Mouse (Mus musculus) forebrain, embryonic 13.5 days (tissue): ENCODE results near the gene Mki67. TPM values are rescaled to one million over a fixed set of nuclear protein-coding genes. Genes with fewer than 3 reads are reported as not detected.
"Not testable (repeated sequence)": the region's sequence is repeated elsewhere in the genome, so short reads cannot be mapped to it uniquely, and the experiment has no call there.

Source experiments
- ATAC-seq: fragments of 200-750 bp; cut with Nextera tagmentation; 2 replicates; pipeline ENCODE4 v1.8.0; 2017
- H3K27ac ChIP-seq: fragments of 300-500 bp; sonication (generic); 2 replicates; pipeline ENCODE4 v1.5.1; 2015; ENCODE audit warnings: inconsistent platforms, mild to moderate bottlenecking, moderate library complexity
- H3K27me3 ChIP-seq: fragments of 300-500 bp; sonication (generic); 2 replicates; pipeline ENCODE4 v1.6.1; 2015; ENCODE audit warnings: mild to moderate bottlenecking, inconsistent platforms
- H3K36me3 ChIP-seq: fragments of 300-500 bp; sonication (generic); 2 replicates; pipeline ENCODE4 v1.6.1; 2015; ENCODE audit warnings: mild to moderate bottlenecking, inconsistent platforms; ENCODE audit not compliant: poor library complexity, severe bottlenecking
- H3K4me1 ChIP-seq: fragments of 300-500 bp; sonication (generic); 2 replicates; pipeline ENCODE4 v1.6.1; 2015; ENCODE audit warnings: inconsistent platforms
- H3K4me2 ChIP-seq: fragments of 300-500 bp; sonication (generic); 2 replicates; pipeline ENCODE4 v1.6.1; 2015; ENCODE audit warnings: inconsistent platforms, mild to moderate bottlenecking, moderate library complexity
- H3K4me3 ChIP-seq: fragments of 300-500 bp; sonication (generic); 2 replicates; pipeline ENCODE4 v1.5.1; 2015; ENCODE audit warnings: mild to moderate bottlenecking, inconsistent platforms
- H3K9ac ChIP-seq: fragments of 300-500 bp; sonication (generic); 2 replicates; pipeline ENCODE4 v1.6.1; 2015; ENCODE audit warnings: mild to moderate bottlenecking, inconsistent platforms
- H3K9me3 ChIP-seq: fragments of 300-500 bp; sonication (generic); replicated peaks from 2 replicates; pipeline ENCODE4 v1.6.1; 2016; ENCODE audit warnings: inconsistent platforms
- WGBS: fragments of 180-500 bp; shearing (Covaris S2); methylation state at CpG from one replicate; pipeline ENCODE4 v1.1.7; 2015; 5-methylcytosine and 5-hydroxymethylcytosine counted together
- polyA plus RNA-seq: library from polyadenylated mRNA; unstranded; fragments of >200 nt; fragmentation: Nextera tagmentation; extraction: Ambion mirVana; gene quantifications from 2 replicates; pipeline ENCODE4 v1.2.1, GENCODE M21; 2015

Mki67 gene
- polyA plus RNA-seq, 1 experiment from 2014 or later = 40.9 TPM

DNA sequence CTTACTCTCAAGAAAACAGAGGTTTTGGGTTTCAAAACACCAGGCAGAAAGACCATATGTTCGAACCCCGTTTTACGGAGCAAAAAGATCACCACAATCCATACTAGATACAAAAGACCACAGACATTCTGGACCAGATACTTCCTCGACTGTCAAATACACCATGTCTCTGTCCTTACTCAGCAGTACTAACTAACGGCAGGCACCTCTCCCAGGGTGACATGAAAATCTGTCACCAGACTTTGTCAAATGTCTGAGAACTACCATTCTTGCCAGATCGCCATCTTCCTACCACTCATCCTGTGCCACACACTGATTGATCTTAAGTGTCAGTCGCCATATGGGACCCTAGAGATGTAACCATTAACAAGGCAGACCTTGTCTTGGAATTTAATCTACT is 995 bp downstream of the Mki67 start:
- Histone ChIP-seq H3K4me1 (peaks cover 35% of the 10 kb centered on the region), H3K4me2 (peak overlapping the region; percentile 72), H3K27me3 (no peaks in the 10 kb centered on the region), H3K27ac (no peak overlapping the region), H3K9ac (peak overlapping the region; percentile 89), H3K36me3 (no peaks in the 10 kb centered on the region), H3K4me3 (peak overlapping the region; percentile 78), H3K9me3 (no peaks in the 10 kb centered on the region)
- no peak for ATAC-seq
- 2% methylated on average over 7 of the region's 7 CpGs for WGBS

DNA sequence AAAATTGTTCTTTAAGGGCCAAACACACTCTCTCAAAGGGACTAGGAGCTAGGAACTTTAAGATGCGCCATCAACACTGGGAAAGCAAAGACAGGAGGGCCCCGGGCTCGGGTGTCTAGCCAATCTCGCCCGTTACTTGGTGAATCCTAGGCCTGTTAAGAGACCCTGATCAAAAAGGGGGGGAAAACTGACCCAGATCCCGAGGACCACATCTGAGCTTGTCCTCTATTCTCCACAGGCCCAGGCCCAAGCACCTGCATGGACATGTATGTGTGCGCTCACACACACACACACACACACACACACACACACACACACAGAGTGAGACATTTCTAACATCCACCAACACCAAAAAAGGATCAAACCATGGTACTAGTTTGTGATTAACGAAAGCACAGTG is 2.8 kb downstream of the Mki67 start:
- peak overlapping the region; percentile 78 for H3K4me3 ChIP-seq
- 66% methylated on average over 8 of the region's 8 CpGs for WGBS
- no peak overlapping the region for H3K27ac ChIP-seq
- ATAC-seq = no peak
- peaks cover 35% of the 10 kb centered on the region for H3K4me1 ChIP-seq
- no peaks in the 10 kb centered on the region for H3K9me3 ChIP-seq
- peak overlapping the region; percentile 72 for H3K4me2 ChIP-seq
- H3K9ac ChIP-seq = peak overlapping the region; percentile 54
- H3K27me3 ChIP-seq = no peaks in the 10 kb centered on the region
- H3K36me3 ChIP-seq = peaks cover 14% of the 10 kb centered on the region

DNA sequence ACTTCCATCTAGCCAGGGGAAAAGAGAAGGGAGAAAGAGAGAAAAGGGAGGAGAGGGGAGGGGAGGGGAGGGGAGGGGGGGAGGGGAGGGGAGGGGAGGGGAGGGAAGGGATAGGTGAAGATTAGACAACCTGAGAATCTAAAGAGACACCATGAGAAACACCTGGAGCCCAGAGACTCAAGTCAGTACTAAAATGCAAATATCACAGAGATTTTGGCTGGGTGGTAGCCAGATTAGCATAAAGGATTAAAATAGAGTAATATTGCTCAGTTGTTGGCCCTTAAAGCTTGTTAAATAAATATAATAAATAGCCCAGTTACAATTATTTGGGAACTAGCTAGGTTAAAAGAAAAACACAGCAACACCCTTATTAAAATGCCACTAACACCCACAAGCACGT is 3.6 kb downstream of the Mki67 start:
- H3K27me3 ChIP-seq = no peaks in the 10 kb centered on the region
- H3K36me3 ChIP-seq = peaks cover 22% of the 10 kb centered on the region
- ATAC-seq = no peak
- H3K4me2 ChIP-seq = peak overlapping the region; percentile 72
- no peak overlapping the region for H3K9ac ChIP-seq
- H3K4me3 ChIP-seq = peak overlapping the region; percentile 78
- no peaks in the 10 kb centered on the region for H3K9me3 ChIP-seq
- H3K4me1 ChIP-seq = peaks cover 35% of the 10 kb centered on the region
- WGBS = 73% methylated on average over 1 of the region's 1 CpGs
- H3K27ac ChIP-seq = no peak overlapping the region

DNA sequence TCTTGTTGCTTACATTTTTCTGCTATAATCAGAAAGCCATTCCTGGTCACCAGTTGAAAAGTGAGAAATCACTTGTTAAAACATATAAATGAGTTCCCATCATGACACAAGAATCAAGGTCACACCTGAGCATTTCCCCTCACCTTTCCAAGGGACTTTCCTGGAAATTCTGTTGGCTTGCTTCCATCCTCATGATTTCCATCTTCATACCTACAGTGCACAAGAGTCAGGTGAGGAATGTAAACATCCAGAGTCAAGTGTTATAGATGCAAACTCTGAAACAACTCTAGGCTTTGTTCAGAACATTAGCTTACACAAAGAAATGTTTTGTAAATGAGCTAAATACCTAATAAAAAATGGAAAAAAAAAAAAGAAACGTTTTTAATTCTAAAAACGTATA is 5.5 kb downstream of the Mki67 start:
- WGBS = 83% methylated on average over 2 of the region's 2 CpGs
- ATAC-seq = no peak
- Histone ChIP-seq H3K27me3 (no peaks in the 10 kb centered on the region), H3K27ac (no peak overlapping the region), H3K9me3 (no peaks in the 10 kb centered on the region), H3K4me3 (no peak overlapping the region), H3K4me1 (peaks cover 29% of the 10 kb centered on the region), H3K36me3 (peaks cover 40% of the 10 kb centered on the region), H3K4me2 (no peak overlapping the region), H3K9ac (no peak overlapping the region)

DNA sequence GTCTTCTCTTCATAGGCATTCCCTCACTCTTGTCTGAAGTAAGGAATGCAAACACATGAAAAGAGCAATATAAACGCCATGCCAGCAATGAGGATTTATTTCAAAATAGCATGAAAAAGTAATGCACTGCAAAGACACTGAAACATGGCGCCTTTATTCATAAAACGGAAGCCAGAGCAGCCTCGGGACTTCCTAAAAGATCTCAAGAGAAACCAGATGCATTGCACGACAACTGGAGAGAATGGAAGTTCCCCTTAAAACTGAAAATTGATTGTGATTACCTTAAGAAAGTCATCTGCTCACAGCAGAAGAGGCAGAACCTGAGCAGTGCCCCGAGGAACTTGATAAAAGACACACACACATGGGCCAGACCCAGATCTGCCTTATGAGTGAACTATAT is 10.4 kb downstream of the Mki67 start:
- WGBS = 96% methylated on average over 6 of the region's 6 CpGs
- H3K27ac ChIP-seq = no peak overlapping the region
- H3K9ac ChIP-seq = no peak overlapping the region
- no peak overlapping the region for H3K4me2 ChIP-seq
- H3K4me3 ChIP-seq = no peak overlapping the region
- H3K4me1 ChIP-seq = no peaks in the 10 kb centered on the region
- H3K27me3 ChIP-seq = no peaks in the 10 kb centered on the region
- no peak for ATAC-seq
- no peaks in the 10 kb centered on the region for H3K9me3 ChIP-seq
- peaks cover 86% of the 10 kb centered on the region for H3K36me3 ChIP-seq

DNA sequence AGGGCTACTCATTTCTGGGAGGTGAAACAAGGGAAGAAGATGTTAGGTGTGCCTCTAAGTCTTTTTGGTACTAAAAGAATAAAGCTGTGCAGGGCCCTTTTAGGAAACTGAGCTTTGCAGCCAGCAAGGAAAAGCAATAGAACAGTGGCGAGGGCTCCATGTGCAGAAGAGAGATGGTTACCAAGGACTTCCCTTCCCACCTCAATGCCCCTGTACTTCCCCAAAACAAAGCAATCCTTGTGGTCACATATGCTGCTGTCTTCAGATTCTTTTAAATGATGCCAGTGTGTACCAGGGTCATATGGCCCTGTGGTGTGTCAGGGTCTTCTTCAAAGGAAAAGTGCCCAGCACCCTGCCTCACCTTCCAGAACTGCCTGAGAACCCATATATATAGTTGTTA is 11.1 kb downstream of the Mki67 start:
- peaks cover 93% of the 10 kb centered on the region for H3K36me3 ChIP-seq
- H3K27ac ChIP-seq = no peak overlapping the region
- H3K9me3 ChIP-seq = no peaks in the 10 kb centered on the region
- no peak for ATAC-seq
- no peak overlapping the region for H3K9ac ChIP-seq
- H3K4me2 ChIP-seq = no peak overlapping the region
- 94% methylated on average over 1 of the region's 1 CpGs for WGBS
- no peak overlapping the region for H3K4me3 ChIP-seq
- no peaks in the 10 kb centered on the region for H3K27me3 ChIP-seq
- no peaks in the 10 kb centered on the region for H3K4me1 ChIP-seq

DNA sequence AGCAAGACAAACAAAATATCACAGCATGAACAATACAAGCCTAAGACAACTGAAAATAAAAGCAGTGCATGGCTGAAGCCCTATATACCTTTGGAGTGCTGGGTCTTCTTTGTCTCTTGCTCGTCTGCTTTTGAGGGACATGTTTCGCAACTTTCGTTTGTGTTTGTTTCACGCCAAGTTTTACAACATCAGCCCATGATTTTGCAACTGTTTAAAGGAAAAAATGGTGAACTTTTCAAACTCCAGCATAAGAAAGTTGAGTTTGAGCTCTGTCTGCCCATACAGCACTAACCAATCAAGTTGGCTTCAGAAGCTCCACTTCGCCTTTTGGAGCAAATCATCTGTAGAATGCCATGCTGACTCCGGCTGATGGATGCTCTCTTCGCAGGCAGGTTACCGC is 11.9 kb downstream of the Mki67 start:
- Histone ChIP-seq H3K27ac (no peak overlapping the region), H3K4me3 (no peak overlapping the region), H3K9me3 (no peaks in the 10 kb centered on the region), H3K9ac (no peak overlapping the region), H3K36me3 (peaks cover 97% of the 10 kb centered on the region), H3K27me3 (no peaks in the 10 kb centered on the region), H3K4me1 (no peaks in the 10 kb centered on the region), H3K4me2 (no peak overlapping the region)
- no peak for ATAC-seq
- 95% methylated on average over 8 of the region's 8 CpGs for WGBS

DNA sequence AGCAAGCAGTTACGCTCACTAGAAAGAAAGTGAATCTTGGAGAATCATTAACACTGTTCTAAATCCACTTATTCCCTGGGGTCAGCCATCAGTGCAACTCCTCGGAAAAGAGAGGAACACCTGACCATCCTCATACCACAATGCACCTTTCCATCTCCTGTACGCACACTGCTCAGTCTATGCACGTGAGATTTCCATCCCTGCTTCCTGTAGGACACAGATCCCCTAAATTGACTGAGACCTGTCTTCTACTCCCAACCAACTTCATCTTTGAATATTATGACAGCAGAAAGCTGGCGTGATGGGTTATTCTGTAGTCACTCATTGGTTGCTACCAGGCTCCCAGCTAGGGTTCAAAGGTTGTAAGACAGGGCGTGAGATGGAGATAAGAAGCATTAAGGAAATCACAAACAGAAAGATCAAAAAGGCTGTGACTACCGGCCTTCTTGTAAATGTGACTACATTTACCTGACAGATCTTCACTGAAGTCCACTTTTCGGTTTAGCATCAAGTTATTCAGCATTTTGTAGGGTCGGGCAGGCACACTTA is 12.5 kb downstream of the Mki67 start:
- Histone ChIP-seq H3K4me2 (no peak overlapping the region), H3K4me1 (no peaks in the 10 kb centered on the region), H3K27ac (no peak overlapping the region), H3K27me3 (no peaks in the 10 kb centered on the region), H3K9ac (no peak overlapping the region), H3K4me3 (no peak overlapping the region), H3K9me3 (no peaks in the 10 kb centered on the region), H3K36me3 (peaks cover 97% of the 10 kb centered on the region)
- 94% methylated on average over 9 of the region's 9 CpGs for WGBS
- ATAC-seq = no peak

DNA sequence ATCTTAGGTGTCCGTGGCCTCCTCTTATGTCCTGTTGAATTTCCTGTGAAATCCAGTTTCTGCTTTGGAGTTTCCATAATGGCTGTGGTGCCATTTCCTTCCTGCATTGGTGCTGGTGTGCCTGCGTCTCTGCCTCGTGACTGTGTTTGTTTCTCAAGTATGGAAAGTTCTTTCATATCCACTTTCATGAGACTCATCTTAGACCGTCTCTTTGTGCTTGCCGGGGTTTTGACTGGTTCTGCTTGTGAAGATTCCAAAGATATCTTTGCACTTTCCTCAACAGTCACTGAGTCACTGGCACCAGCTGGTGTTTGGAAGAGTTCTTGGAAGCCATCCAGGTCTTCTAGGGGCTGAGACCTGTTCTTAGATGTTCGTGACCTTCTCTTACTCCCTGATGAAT is 16.8 kb downstream of the Mki67 start:
- not testable (repeated sequence) for H3K9me3 ChIP-seq, H3K27me3 ChIP-seq, H3K4me2 ChIP-seq, ATAC-seq, H3K9ac ChIP-seq, H3K4me1 ChIP-seq, H3K4me3 ChIP-seq, H3K27ac ChIP-seq
- peaks cover 97% of the 10 kb centered on the region for H3K36me3 ChIP-seq
- WGBS = 88% methylated on average over 6 of the region's 6 CpGs

DNA sequence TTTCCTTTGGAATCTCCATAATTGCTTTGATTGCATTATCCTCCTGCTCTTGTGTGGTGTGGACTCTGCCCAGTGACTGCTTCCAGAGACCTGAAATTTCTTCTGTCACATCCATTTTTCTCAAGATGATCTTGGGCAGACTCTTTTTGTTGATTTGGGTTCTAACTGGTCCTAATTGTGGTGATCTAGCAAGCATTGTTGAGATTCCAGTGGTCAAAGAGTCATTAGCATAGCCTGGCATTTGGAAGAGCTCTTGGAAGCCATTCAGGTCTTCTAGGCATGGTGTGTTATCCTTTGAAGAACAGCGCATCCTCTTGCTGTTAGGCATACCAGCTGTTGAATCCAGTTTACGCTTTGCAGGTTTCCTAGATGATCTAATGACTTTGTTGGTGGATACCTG is 17.8 kb downstream of the Mki67 start:
- no peak for ATAC-seq
- no peak overlapping the region for H3K27ac ChIP-seq
- no peaks in the 10 kb centered on the region for H3K9me3 ChIP-seq
- no peaks in the 10 kb centered on the region for H3K4me1 ChIP-seq
- H3K4me3 ChIP-seq = no peak overlapping the region
- WGBS = 98% methylated on average over 2 of the region's 2 CpGs
- no peak overlapping the region for H3K9ac ChIP-seq
- no peaks in the 10 kb centered on the region for H3K27me3 ChIP-seq
- no peak overlapping the region for H3K4me2 ChIP-seq
- H3K36me3 ChIP-seq = peaks cover 95% of the 10 kb centered on the region

DNA sequence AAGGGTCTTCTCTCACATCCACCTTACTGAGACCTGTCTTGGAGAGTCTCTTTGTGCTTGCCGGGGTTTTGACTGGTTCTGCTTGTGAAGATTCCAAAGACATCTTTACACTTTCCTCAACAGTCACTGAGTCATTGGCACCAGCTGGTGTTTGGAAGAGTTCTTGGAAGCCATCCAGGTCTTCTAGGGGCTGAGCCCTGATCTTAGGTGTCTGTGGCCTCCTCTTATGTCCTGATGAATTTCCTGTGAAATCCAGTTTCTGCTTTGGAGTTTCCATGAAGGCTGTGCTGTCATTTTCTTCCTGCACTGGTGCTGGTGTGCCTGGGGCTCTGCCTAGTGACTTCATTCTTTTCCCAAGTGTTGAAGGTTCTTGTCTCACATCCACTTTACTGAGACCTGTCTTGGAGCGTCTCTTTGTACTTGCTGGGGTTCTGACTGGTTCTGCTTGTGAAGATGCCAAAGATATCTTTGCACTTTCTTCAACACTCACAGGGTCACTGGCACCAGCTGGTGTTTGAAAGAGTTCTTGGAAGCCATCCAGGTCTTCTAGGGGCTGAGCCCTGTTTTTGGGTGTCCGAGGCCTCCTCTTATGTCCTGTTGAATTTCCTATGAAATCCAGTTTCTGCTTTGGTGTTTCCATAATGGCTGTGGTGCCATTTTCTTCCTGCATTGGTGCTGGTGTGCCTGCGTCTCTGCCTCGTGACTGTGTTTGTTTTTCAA is 19.0 kb downstream of the Mki67 start:
- H3K9me3 ChIP-seq, H3K27me3 ChIP-seq, H3K27ac ChIP-seq, ATAC-seq, H3K4me1 ChIP-seq, H3K9ac ChIP-seq, H3K4me3 ChIP-seq, H3K4me2 ChIP-seq: not testable (repeated sequence)
- H3K36me3 ChIP-seq = peaks cover 95% of the 10 kb centered on the region
- 93% methylated on average over 5 of the region's 5 CpGs for WGBS

DNA sequence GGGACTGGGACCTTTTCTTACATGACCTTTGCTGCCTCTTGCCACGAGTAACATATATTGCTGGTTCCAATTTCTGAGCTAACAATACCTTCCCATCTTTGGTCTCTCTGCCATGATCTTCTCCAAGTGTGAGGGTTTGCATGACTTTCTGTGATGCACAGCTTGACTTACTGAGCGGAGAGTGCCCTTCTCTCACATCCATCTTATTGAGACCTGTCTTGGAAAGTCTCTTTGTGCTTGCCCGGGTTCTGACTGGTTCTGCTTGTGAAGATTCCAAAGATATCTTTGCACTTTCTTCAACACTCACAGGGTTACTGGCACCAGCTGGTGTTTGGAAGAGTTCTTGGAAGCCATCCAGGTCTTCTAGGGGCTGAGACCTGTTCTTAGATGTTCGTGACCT is 20.0 kb downstream of the Mki67 start:
- Histone ChIP-seq H3K27ac (no peak overlapping the region), H3K9ac (no peak overlapping the region), H3K4me1 (no peaks in the 10 kb centered on the region), H3K27me3 (no peaks in the 10 kb centered on the region), H3K4me3 (no peak overlapping the region), H3K36me3 (peaks cover 97% of the 10 kb centered on the region), H3K9me3 (no peaks in the 10 kb centered on the region), H3K4me2 (no peak overlapping the region)
- ATAC-seq = no peak
- 89% methylated on average over 4 of the region's 4 CpGs for WGBS

DNA sequence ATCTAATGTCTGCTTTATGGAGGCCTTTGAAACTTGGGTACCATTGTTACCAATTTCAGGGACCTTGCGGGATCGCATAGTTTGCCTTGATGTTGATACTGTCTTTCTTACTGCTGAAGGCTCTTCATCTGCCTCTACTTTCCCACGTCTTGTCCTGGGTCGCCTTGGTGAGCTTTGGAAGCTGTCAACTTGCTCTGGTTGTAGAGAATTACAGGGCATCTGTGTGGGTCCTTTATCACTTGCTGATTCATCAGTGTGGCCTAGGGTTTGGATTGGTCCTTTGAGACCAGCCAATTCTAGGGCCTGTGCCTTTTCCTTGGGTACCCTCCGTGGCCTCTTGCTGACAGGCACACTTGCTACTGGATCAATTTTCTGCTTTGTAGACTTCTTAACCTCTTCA is 21.4 kb downstream of the Mki67 start:
- peaks cover 96% of the 10 kb centered on the region for H3K36me3 ChIP-seq
- no peak overlapping the region for H3K4me3 ChIP-seq
- 94% methylated on average over 5 of the region's 5 CpGs for WGBS
- no peaks in the 10 kb centered on the region for H3K27me3 ChIP-seq
- H3K4me1 ChIP-seq = no peaks in the 10 kb centered on the region
- no peaks in the 10 kb centered on the region for H3K9me3 ChIP-seq
- no peak overlapping the region for H3K9ac ChIP-seq
- no peak for ATAC-seq
- H3K27ac ChIP-seq = no peak overlapping the region
- no peak overlapping the region for H3K4me2 ChIP-seq
